Mouse (Mus musculus) megakaryocyte, adult 5-6 weeks (primary cell): Measurements from ENCODE around the gene Rgs17. TPM values are rescaled to one million over a fixed set of nuclear protein-coding genes. Genes with fewer than 3 reads are reported as not detected.
"Not testable (repeated sequence)": the region's sequence is repeated elsewhere in the genome, so short reads cannot be mapped to it uniquely, and the experiment has no call there.

Source experiments
- ATAC-seq: 2 replicates; pipeline ENCODE4 v1.8.0; 2016; ENCODE audit warnings: mild to moderate bottlenecking, inconsistent platforms; ENCODE audit not compliant: poor library complexity, severe bottlenecking
- total RNA-seq, 2 experiments: library from RNA; stranded (forward) in 1 of 2; stranded (reverse) in 1 of 2; fragments of 153-499, 151-499 nt in 1 of 2; fragments of 221-1000, 200-1000 nt in 1 of 2; gene quantifications; 2 replicates each; pipeline versions ENCODE4 v1.2.3 to v1.2.4; 2015 to 2017

Gene Rgs17
- not detected in 2 replicates for total RNA-seq (2015)
- not detected in 2 replicates for total RNA-seq (2017)

DNA sequence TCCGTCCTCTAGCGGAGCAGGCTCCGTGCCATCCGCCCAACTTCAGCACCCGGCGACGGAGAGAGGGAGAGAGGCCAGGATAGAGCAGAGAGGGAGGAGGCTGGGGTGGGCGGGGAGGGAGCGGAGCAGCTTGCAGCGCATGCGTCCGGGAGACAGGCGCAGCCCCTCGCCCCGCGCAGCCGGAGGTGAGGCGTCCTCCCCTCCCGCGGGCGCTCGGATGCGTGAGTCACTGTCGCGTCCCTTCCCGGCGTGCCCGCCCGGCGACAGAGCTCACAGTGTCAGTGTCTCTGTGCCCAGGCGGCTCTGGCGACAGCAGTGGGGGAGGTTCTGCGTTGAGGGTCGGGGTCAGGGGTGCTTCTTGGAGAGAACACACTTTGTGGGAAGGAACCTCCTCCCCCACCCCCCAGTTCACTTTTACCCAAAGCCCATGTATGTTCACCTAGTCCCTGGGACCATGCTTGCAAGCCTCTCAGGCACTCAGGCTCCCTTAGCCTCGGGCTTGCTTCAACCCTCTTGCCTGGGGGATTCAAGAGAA lies at the start of gene Rgs17:
Gene Rgs17, minus strand, starts transcription at position 107 of the 535 bp plus-strand sequence.
- no peak for ATAC-seq

GRCm38 (mm10) chr10:5967655-5968054 lies 45.5 kb upstream of the Rgs17 start:
- ATAC-seq = no peak

DNA sequence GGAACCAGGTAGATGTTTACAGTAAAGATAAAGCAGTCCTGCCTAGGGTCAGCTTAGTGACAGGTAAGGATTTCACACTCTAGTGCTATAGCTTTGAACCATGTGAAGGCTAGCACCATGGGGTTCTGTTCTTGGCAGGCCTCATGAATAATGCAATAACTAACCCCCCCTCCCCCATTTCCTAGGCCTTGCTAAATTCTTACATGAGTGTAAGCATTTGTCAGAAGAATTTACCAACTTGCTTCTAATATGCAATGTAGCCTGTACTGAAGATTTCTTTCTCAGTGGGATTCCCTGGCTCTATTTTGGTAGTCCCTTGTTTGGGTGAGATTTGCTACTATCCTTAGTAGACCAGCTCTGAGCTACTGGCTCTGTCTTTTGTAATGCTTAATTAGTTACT lies 31.6 kb upstream of the Rgs17 start:
- ATAC-seq = not testable (repeated sequence)

- no peak for ATAC-seq
These were observed 2.1 kb upstream of the Rgs17 start for GRCm38 (mm10) chr10:5924261-5924660.

DNA sequence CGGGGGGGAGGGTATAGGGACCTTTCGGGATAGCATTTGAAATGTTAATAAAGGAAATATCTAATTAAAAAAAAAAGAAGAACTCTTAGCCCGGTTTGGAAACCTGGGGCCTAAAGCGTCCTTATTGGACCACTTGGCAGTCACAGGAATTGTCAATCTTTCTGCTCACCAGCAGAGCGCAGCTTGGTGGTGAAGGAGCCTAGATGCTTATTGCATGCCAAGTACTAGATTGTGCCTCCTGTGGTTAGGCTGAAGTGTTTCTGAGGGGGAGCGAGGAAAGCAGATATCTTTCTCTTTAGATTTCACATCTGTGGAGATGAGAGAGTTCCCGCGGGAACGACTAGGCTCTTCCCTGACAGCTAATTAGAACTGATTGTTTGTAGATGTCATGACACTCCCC lies 896 bp upstream of the Rgs17 start:
- ATAC-seq = no peak

GRCm38 (mm10) chr10:5921771-5922170 lies 429 bp downstream of the Rgs17 start:
- ATAC-seq = no peak

DNA sequence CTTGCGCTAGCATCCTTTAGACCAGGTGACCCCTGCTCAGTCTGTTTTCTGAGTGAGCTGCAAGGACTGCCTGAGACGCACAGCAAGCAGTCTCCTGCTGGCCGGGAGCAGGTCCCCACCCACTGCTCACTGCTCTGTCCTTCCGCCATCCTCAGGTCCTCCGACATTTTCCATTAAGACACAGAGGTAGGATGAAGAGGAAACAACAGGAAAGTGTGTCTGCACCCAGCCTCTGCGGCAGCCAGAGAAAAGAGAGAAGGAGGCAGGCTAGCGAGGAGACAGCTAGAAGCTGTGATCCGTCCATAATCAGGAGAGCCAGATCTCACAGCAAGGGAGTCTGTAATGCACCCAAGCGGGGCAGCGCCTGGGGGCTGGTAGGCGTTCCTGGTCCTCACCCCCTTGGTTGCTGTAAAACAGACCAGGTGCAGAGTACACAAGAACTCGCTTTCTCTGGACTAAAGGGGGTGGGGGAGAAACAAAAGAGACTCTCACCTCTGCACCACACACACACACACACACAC lies 1.1 kb downstream of the Rgs17 start:
- ATAC-seq = no peak

- no peak for ATAC-seq
These were observed 17.8 kb downstream of the Rgs17 start for GRCm38 (mm10) chr10:5904399-5904798.

- no peak for ATAC-seq
These were observed 20.4 kb downstream of the Rgs17 start for GRCm38 (mm10) chr10:5901777-5902176.

DNA sequence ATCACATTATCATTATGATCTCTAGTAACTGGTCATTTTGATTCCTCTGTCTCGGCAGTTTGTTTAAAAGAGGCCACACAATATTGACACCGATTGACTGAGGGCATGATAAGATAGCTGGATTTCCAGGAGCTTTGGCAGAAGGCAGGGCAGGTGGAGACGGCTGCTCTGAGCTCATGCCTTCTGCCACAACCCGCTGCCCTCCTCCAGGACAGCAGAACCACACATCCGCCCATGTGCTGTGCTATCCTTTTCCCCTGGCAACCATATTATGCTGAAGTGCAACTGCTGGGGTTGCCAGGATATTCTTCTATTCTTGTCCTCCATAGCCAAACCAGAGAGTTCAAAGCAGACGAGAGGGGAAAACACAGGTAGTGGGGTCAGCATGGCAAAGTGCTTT lies 21.5 kb downstream of the Rgs17 start:
- ATAC-seq = no peak

- ATAC-seq = no peak
These were observed 45.1 kb downstream of the Rgs17 start for GRCm38 (mm10) chr10:5877106-5877505.

DNA sequence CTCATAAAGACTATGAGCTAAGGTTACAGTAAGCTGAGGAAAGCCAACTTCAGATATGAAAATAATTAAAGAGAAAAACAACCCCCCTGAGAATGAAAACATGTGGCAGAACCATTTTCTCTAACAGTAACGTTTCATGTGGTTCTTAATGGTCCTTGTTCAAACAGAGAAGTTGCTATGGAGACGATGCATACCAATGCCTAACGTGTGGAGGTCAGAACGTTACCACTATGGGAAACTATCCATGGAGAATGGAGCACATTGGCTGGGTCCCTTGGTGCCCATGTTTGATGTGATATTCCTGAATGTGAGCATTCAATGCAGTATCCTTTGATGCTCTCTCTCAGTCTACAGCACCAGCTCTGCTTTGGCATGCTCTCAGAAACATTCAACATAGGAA lies 51.1 kb downstream of the Rgs17 start:
- no peak for ATAC-seq

GRCm38 (mm10) chr10:5867981-5868552 lies 54.1 kb downstream of the Rgs17 start:
- ATAC-seq = no peak

DNA sequence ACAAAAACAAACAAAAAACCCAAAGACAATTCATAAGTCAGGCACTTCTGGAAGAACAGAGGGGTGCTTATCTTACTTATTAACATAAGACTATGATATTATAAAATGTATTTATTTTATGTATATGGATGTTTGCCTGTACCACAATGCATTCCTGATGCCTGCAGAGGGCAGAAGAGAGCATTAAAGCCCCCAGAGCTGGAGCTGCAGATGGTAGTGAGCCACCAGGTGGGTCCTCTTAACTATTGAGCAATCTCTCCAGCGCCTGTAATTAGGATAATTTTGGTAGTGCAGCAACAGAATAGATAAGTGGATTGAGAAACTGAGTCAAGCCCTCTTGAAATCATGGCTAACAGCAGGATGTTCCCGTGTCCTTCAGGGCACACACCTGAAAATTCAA lies 56.2 kb downstream of the Rgs17 start:
- ATAC-seq = no peak

DNA sequence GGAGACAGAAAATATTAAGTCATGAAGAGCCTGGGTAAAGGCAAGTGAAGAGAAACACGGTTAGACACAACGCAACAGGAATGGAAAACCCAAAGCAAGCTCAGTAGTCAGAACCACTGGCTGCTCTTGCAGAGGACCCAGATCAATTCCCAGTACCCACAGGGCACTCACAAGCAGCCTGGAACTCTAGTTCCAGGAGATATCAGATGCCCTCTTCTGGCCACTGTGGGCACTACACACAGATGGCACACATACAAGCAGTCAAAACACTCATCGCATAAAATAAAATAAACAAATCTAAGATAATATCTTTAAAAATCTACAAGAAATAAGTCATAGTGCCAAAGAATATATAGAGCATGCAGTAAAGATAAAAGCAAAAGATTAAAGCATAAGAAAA lies 59.5 kb downstream of the Rgs17 start:
- no peak for ATAC-seq

DNA sequence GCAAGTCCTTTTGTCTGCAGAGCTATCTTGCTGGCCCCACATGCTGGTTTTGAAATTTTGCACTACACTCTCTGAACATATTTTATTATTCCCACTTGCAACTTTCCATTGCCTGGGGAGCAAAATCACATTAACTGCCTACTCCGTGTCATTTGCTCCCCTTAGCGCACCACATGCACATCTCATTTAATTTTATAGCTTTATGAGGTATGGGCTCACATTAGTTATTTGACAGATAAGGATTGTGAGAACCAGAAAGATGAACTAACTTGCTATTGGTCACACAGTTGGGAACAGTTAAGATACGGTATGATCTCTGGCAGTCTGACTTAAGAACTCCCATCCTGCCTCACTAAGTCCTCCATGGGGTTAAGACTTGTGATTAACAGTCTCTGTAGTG lies 61.4 kb downstream of the Rgs17 start:
- ATAC-seq = no peak

- ATAC-seq = peak; percentile 43; the same call in 1 of the 2 replicates
These were observed 62.5 kb downstream of the Rgs17 start for GRCm38 (mm10) chr10:5859729-5860128.

- ATAC-seq = 0 out of 2 replicates have a peak, but pooled peaks have one; percentile 21
These were observed 64.1 kb downstream of the Rgs17 start for GRCm38 (mm10) chr10:5857996-5858549.

- no peak for ATAC-seq
These were observed 68.8 kb downstream of the Rgs17 start for GRCm38 (mm10) chr10:5853290-5853868.

- ATAC-seq = no peak
These were observed 75.3 kb downstream of the Rgs17 start for GRCm38 (mm10) chr10:5846939-5847338.

DNA sequence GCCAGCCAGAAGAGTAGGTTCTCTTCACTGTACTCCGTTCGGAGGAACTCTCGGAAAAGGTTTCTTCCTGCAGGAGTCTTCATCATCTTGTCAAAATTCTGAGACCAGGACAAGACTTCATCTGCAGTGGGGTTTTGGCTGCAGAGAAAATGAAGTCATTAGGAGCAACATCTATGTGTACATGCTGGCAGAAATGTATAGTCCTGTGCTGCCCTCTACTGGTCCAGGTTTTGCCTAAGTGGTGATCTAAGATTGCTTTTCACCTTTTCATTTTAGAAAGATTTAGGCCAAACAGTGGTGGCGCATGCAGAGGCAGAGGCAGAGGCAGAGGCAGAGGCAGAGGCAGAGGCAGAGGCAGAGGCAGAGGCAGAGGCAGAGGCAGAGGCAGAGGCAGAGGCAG lies 80.8 kb downstream of the Rgs17 start:
- peak; percentile 80 for ATAC-seq
